ENCODE assay signal across 12 mouse cellular contexts in genomic region chr7:112319419-112319818, GRCm38 (mm10).
DNase-seq lines count a peak whose midpoint lies in the region; ATAC-seq and TF ChIP-seq lines count a peak whose summit lies in the region.
"Had no signal": no experiment of that assay in that cellular context is flagged by ENCODE, and none has a peak within 500 bp of the region (broad histone marks: within the 10 kb centered on the region; RNA-seq: fewer than 3 reads in every experiment).

No protein-coding gene starts in this region.

- TF ChIP-seq CTCF in liver, adult 2 months (IDR thresholded peaks at IDR 0.05; ENCODE audit: low read depth, low read length), result no peak

- H3K27ac ChIP-seq in embryonic facial prominence, embryonic 11.5 days (replicated peaks; ENCODE audit: low read depth, low read length), result no peak overlapping the region
- H3K27ac ChIP-seq in embryonic facial prominence, embryonic 10.5 days (replicated peaks), result no peak overlapping the region
- H3K27ac ChIP-seq in liver, adult 2 months (replicated peaks; ENCODE audit: insufficient read depth, low read depth, low read length), result no peak overlapping the region
- H3K27ac ChIP-seq: lung, embryonic 15.5 days had no signal

- WGBS in embryonic facial prominence, embryonic 11.5 days, result 77% methylated on average over 4 of the region's 4 CpGs
- WGBS in embryonic facial prominence, embryonic 10.5 days, result 86% methylated on average over 4 of the region's 4 CpGs
- 53% methylated on average over 4 of the region's 4 CpGs for WGBS in liver, adult 2 months

- no peaks in the 10 kb centered on the region for H3K4me1 ChIP-seq in embryonic facial prominence, embryonic 11.5 days (ENCODE audit: control insufficient read depth, insufficient read depth, low read length)
- H3K4me1 ChIP-seq in embryonic facial prominence, embryonic 10.5 days, result 0 out of 2 replicates have a peak, but pooled peaks cover 3% of the 10 kb centered on the region
- H3K4me1 ChIP-seq in liver, adult 2 months (ENCODE audit: control insufficient read depth, insufficient read depth, low read length), result no peaks in the 10 kb centered on the region

- H3K36me3 ChIP-seq in embryonic facial prominence, embryonic 11.5 days (replicated peaks; ENCODE audit: control insufficient read depth, insufficient read depth, low read depth, low read length), result no peaks in the 10 kb centered on the region
- H3K36me3 ChIP-seq in embryonic facial prominence, embryonic 10.5 days (replicated peaks), result no peaks in the 10 kb centered on the region
- H3K36me3 ChIP-seq in liver, adult 2 months (ENCODE audit: control insufficient read depth, insufficient read depth, low read length), result peaks cover 30% of the 10 kb centered on the region

- ATAC-seq in embryonic facial prominence, embryonic 11.5 days (replicated peaks; ENCODE audit: insufficient number of reproducible peaks, low FRiP score, low TSS enrichment, low read depth), result 0 out of 2 replicates have a peak, but pooled peaks have one; percentile 67
- ATAC-seq in frontal cortex, adult (ENCODE audit: low TSS enrichment), result no peak

- H3K27me3 ChIP-seq in embryonic facial prominence, embryonic 11.5 days (ENCODE audit: control insufficient read depth, insufficient read depth, low read length), result no peaks in the 10 kb centered on the region
- H3K27me3 ChIP-seq in embryonic facial prominence, embryonic 10.5 days (replicated peaks; ENCODE audit: low read depth, poor library complexity, severe bottlenecking), result no peaks in the 10 kb centered on the region
- no peaks in the 10 kb centered on the region for H3K27me3 ChIP-seq in liver, adult 2 months (ENCODE audit: control insufficient read depth, insufficient read depth, low read length)
- H3K27me3 ChIP-seq: lung, embryonic 15.5 days had no signal

- TF ChIP-seq POLR2A in liver, adult 2 months (IDR thresholded peaks at IDR 0.05; ENCODE audit: extremely low read depth, insufficient read depth, low read length), result no peak

- H3K79me2 ChIP-seq in liver, adult 2 months (ENCODE audit: control insufficient read depth, insufficient read depth, low read length), result no peaks in the 10 kb centered on the region

- H3K4me2 ChIP-seq in embryonic facial prominence, embryonic 11.5 days (ENCODE audit: low read depth, low read length), result no peak overlapping the region
- H3K4me2 ChIP-seq: lung, embryonic 15.5 days had no signal

- H3K9me3 ChIP-seq in embryonic facial prominence, embryonic 11.5 days (replicated peaks; ENCODE audit: control insufficient read depth, low read length), result no peaks in the 10 kb centered on the region
- no peaks in the 10 kb centered on the region for H3K9me3 ChIP-seq in embryonic facial prominence, embryonic 10.5 days
- H3K9me3 ChIP-seq: lung, embryonic 15.5 days had no signal

- no peak overlapping the region for H3K9ac ChIP-seq in embryonic facial prominence, embryonic 11.5 days (replicated peaks; ENCODE audit: low read length)
- no peak overlapping the region for H3K9ac ChIP-seq in liver, adult 2 months (ENCODE audit: low read depth, low read length)
- H3K9ac ChIP-seq: lung, embryonic 15.5 days had no signal

- H3K4me3 ChIP-seq in embryonic facial prominence, embryonic 11.5 days (ENCODE audit: low read depth, low read length), result no peak overlapping the region
- H3K4me3 ChIP-seq in embryonic facial prominence, embryonic 10.5 days, result no peak overlapping the region
- no peak overlapping the region for H3K4me3 ChIP-seq in liver, adult 2 months (ENCODE audit: insufficient read depth, low read depth, low read length)
- H3K4me3 ChIP-seq: lung, embryonic 15.5 days had no signal

- DNase-seq in embryonic facial prominence, embryonic 11.5 days (ENCODE audit: low spot score), result peak; percentile 11
- no peak for DNase-seq in embryonic facial prominence, embryonic 10.5 days (ENCODE audit: low spot score)
- peak; percentile 37 for DNase-seq in liver, adult 2 months (ENCODE audit: extremely low read depth, low read depth, low spot score)
- DNase-seq in liver, result no peak
- DNase-seq in cerebellum, postnatal 14 days, result peak; percentile 73
- DNase-seq in kidney, postnatal 25 days, result peak; percentile 77 to 81
- no peak for DNase-seq in urinary bladder, postnatal 10 days (ENCODE audit: low spot score)
- DNase-seq: gastrocnemius, postnatal 25 days; layer of hippocampus, adult 9-11 months; thymus, adult 2 months had no signal

Comparison
In these comparisons a context has a peak if more than half of its experiments do, and no peak if none do; other contexts are left out.
1. DNase-seq: peak in embryonic facial prominence, embryonic 11.5 days (single experiment), liver, adult 2 months (single experiment), cerebellum, postnatal 14 days (2 of 2) and kidney, postnatal 25 days (2 of 2); none in embryonic facial prominence, embryonic 10.5 days (single experiment), liver (single experiment) and urinary bladder, postnatal 10 days (single experiment).